Mouse (Mus musculus) urinary bladder, adult 18-20 months (tissue): ENCODE measurements around the gene Dok7.

Experiments used
- DNase-seq, 2 experiments: peaks; one replicate each; pipeline ENCODE4 v3.0.0; 2022; ENCODE audit warnings: low spot score in 2 of 2, mixed read lengths in 2 of 2

Dok7 gene

DNA sequence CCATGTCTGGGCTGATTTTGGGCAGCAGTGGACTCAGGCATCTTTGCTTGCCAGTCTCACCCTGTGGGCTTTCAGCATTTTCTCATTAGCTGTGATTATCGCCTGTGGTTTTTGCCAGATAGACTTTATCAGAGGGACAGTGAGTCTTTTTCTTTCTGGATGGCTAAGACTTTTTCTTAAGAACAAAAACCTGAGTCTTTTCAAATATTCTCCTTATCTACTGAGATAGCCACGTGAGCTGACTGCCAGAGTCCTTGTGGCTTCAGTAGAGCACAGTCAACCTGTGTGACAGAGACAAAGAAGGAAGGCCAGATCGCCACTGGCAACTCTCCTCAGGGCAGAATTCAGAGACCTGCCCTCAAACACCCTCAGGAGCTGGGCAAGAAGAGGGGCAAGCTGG, 61.1 kb downstream of the Dok7 start:
- no peak for DNase-seq

DNA sequence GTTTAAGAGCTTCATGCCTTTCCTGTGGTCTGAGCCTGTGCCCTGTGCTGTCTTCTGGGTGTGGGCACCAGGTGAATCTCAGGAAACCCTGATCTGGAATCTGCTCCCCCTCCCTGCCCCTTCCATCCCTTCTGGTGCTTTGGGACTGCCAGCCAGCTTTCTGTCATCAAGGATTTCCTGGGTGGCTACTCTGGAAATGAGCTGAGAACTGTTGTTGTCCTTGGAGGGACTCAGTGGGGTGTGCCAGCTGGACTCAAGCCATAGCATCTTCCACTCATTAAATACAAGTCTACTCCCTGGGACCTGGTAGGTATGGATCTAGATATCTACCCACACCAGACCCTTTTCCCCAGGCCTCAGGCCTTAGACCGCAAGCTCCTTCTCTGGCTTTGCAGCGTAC, 61.9 kb downstream of the Dok7 start:
- DNase-seq = no peak

DNA sequence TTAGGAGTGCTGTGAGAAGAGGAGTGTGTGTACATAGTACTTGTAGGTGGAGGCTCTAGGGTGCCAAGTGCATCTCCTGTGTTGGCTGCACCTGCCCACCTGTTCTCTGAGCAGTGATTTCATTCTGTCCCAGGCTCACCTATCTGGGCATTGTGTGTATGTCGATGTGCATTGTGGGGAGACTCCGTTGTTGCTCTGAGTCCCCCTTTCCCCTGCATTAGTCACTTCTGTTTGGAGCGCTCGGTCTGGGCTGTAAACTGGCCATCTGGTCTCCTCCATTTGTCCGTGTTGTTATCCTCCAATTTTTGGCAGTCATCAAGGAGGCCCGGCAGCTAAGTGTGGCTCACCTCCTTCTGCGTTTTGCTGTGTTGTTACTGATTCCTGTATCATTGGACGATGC, 63.5 kb downstream of the Dok7 start:
- DNase-seq = no peak

DNA sequence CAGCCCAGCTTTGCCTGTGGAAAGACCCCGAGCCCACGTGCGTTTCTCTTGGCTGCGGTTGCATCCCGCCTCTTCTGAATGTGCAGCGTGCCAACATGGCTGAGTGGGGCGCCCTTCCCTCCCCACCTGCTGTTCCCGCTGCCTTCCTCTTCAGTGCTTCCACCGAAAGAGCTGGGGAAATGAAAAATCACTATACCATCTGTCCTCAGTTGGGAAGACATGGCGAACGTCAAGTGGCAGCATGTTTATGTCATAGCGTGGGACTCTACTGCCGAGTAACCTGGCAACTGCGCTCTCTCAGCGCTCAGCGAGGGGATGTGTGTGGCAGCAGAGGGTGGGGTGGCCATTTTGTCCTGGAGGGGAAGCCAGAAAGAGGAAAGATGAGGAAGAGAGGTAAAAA, 72.6 kb downstream of the Dok7 start:
- DNase-seq = no peak

DNA sequence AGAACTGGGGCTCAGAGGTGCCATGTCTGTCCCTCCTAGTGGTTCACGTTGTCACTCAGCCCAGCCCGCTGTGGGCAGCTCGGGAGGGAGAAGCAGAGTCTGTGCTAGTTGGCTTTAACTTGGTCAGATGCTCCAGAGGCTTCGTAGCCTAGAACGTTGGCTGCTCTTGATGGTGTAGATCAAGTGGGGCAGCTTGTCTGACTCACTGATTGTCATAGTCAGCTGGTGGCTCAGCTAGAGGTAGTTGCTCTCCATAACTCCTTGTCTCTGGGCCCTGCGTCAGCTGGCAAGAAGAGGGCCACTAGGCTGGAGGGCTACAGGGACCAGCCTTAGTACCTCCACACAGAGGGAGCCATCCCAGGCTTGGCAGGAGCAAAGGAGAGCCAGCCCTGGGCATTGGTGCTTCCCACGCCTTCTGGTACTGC, 73.2 kb downstream of the Dok7 start:
- no peak for DNase-seq

DNA sequence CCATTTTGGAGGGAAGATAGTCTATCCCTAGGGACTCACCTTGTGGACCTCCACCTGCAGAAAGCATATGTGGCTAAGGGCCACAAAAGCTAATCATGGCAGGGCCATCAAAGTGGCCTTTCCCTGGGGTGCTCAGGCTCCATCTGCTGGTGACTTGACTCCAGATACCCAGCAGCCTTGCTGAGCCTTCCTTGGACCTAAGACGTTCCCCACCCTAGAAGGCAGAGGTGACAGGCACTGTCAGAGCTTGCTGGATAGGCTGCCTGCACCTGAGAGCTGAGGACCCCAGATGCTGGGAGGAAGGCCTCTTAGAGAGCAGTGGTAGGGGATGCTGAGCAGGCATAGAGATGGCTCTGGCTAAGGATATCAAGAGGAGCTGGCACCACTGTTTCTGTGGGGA, 74.7 kb downstream of the Dok7 start:
- DNase-seq = no peak

DNA sequence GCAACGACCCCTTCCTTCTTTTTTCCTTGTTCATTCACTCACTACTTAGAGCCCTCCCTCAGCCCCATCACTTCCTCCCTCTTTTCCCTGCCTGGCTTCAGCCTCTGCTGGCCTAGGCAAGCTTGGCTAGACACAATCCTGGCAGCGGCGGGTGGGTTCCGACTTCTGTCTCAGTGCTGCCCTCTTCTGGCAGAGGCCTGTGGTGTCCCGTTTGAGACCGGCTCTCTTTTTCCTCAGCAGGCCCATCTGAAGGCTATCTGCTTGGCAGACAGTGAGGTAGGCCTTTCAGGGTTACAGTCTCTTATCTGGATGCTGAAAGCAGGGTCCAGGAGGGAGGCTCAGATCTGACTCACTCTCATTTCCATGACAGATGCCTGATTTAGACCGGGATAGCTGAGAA, 75.2 kb downstream of the Dok7 start:
- peak; percentile 26 to 63 for DNase-seq

DNA sequence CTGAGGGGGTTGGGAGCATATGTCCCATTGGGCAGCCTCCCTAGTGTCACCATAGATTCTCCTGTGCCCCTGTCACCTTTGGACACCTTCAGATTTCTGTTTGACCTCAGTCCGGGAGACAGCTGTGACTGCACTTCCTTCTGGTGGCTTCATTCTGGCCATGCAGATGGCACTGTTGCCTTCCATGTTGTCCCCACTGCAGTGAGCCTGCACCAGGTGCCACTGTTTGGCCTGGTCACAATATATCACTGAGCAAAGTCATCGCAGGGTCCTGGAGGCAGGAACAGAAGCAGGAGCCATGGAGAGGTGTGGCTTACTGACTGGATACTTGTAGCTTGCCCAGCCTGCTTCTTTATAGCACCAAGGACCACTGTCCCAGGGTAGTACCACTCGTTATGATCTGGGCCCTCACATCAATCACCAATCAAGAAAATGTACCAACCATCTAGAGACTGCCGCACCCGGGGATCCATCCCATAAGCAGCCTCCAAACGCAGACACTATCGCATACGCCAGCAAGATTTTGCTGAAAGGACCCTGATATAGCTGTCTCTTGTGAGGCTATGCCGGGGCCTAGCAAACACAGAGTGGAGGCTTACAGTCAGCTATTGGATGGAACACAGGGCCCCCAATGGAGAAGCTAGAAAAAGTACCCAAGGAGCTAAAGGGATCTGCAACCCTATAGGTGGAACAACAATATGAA, 75.9 kb downstream of the Dok7 start:
- DNase-seq = no peak

DNA sequence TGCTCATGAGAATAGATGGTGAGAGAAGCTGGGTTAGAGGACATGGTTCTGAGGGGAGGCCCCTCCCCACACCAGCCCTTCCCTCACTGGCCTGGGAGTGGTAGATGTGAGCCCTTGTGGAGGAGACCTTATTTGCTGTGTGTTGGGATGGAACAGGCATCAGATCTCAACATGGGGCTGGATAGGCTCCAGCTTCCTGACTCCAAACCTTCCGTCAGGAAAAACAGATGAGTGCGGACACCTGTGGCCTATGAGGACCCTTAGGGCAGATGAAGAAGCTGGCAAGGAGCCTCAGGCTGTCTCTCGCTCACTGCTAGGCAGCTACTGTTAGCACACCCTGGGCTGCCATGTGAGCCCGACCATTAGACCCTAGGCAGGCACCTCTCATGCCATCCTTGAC, 76.9 kb downstream of the Dok7 start:
- DNase-seq = no peak

DNA sequence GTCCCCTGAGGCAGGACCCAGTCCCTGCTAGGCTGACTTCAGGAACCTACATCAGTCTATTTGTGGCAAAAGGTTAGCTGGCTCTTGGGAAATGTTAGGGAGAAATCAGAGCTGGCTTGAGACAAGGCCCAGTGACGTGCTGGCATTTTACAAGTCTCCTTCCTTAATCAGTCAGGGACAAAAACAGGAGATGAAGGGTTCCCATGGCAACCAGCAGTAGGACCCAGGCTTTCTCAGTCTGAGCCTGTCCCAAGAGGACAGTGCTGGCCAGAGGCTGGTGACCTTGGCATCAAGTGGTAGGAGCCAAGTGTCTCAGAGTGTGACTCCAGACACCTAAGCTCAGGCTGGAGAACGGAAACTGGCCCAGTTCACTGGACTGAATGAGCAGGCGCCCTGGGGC, 77.7 kb downstream of the Dok7 start:
- no peak for DNase-seq

DNA sequence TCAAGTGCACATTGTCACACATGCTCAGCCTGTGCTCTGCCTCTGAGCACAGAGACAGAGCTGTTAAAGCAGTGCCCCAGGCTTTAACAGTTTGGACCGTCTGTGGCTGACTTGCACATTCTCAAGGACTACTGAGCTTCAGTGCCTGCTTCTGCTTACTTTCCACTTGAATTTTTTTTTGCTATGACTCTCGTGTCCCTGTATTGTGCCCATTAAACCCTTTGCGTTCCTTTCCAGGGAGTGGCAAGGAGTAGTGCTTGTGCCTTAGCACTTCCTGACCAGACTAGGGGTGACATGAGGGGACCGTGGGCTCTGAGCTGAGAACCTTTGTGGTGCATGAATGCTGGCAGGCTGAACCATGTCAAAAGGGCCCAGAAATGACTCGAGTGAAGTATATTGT, 79.3 kb downstream of the Dok7 start:
- no peak for DNase-seq
